Mouse (Mus musculus): ENCODE data around the gene Trim65. TPM values are rescaled to one million over a fixed set of nuclear protein-coding genes. Genes with fewer than 3 reads are reported as not detected.

Gene Trim65
- polyA plus RNA-seq, 1 experiment from 2014 or later, result 6.5 TPM

DNA sequence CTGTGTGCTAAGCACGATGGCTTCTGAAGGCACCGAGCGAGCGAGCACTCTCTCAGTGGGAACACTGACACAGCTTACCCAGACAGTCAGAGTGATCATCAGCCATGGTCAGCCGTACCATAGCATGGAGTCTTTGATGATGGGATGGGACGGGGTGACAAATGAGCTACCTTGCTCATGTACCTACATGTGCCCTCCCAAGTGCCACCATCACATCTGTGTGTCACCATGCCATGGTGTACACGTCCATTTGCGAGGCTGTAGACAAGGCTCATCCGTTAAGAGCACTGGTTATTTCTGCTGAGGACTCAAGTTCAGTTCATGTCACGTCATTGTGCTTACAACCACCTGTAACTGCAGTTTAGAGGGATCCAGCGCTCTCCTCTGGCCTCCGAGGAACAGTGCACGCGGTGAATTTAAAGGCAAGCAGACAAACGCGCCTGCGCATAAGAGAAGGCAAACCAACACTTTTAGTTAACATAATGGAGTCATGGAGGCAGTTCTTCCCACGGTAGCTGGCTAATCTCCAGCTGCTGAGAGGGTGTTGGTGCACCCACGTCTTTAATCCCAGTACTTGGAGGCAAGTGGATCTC lies 19.2 kb downstream of the Trim65 start:
- Histone ChIP-seq H3K27me3 (ENCODE audit: control insufficient read depth, insufficient read depth, low read length) (no peaks in the 10 kb centered on the region), H3K4me1 (ENCODE audit: control insufficient read depth, insufficient read depth, low read length) (peaks cover 19% of the 10 kb centered on the region), H3K36me3 (ENCODE audit: control insufficient read depth, insufficient read depth) (0 out of 2 replicates have a peak, but pooled peaks cover 3% of the 10 kb centered on the region), H3K27ac (ENCODE audit: low read length) (no peak overlapping the region), H3K4me3 (ENCODE audit: low read length) (no peak overlapping the region), H3K4me2 (ENCODE audit: low read depth, low read length) (no peak overlapping the region), H3K9me3 (replicated peaks; ENCODE audit: control insufficient read depth, low read length) (no peaks in the 10 kb centered on the region), H3K9ac (ENCODE audit: low read length) (no peak overlapping the region)
- no peak for ATAC-seq (replicated peaks; ENCODE audit: extremely low read depth, insufficient read depth, low FRiP score)
- 86% methylated on average over 19 of the region's 19 CpGs for WGBS

DNA sequence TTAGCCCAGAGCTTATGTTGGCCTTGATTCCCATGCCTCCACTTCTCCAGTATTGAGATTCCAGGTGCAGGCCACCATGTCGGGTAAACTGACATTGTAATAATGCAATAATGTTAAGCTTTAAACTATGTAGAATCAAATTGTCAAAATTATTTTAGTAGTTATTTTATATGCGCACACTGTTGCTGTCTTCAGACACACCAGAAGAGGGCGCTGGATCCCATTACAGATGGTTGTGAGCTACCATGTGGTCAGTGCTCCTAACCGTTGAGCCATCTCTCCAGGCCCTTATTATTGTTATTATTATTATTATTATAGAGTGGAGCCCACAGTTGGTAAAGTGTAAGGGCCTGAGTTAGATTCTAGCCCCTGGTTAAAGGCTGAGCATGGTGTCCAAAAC lies 19.9 kb downstream of the Trim65 start:
- ATAC-seq (replicated peaks; ENCODE audit: extremely low read depth, insufficient read depth, low FRiP score), result no peak
- WGBS, result 85% methylated on average over 4 of the region's 4 CpGs
- H3K4me1 ChIP-seq (ENCODE audit: control insufficient read depth, insufficient read depth, low read length), result peaks cover 25% of the 10 kb centered on the region
- no peaks in the 10 kb centered on the region for H3K27me3 ChIP-seq (ENCODE audit: control insufficient read depth, insufficient read depth, low read length)
- peak overlapping the region; percentile 84 for H3K27ac ChIP-seq (ENCODE audit: low read length)
- H3K4me2 ChIP-seq (ENCODE audit: low read depth, low read length), result peak overlapping the region; percentile 72
- peak overlapping the region; percentile 84 for H3K4me3 ChIP-seq (ENCODE audit: low read length)
- peak overlapping the region; percentile 28; the same call in 1 of the 2 replicates for H3K9ac ChIP-seq (ENCODE audit: low read length)
- H3K9me3 ChIP-seq (replicated peaks; ENCODE audit: control insufficient read depth, low read length), result no peaks in the 10 kb centered on the region
- H3K36me3 ChIP-seq (ENCODE audit: control insufficient read depth, insufficient read depth), result 0 out of 2 replicates have a peak, but pooled peaks cover 6% of the 10 kb centered on the region

DNA sequence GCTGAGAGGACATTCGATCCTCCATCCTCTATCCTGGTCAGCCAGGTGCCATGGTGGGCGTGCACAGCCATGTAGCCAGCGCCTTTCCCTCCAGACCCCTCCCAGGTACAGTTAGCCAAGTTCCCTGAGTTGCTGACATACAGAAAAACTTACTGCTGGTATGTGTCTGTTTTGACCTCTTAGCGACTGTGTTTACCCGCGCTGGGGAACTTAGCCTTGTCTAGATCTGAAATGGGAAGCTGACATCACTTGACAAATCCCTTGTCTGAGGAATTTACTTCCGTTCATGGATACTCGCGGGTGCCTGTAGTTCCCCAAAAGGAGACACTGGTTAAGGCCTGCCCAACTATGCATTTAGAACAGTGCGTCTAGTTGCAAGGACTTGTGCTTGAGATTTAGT lies 20.4 kb downstream of the Trim65 start:
- H3K9ac ChIP-seq (ENCODE audit: low read length), result peak overlapping the region; percentile 95
- WGBS, result 9% methylated on average over 10 of the region's 10 CpGs
- H3K9me3 ChIP-seq (replicated peaks; ENCODE audit: control insufficient read depth, low read length), result no peaks in the 10 kb centered on the region
- peaks cover 28% of the 10 kb centered on the region for H3K4me1 ChIP-seq (ENCODE audit: control insufficient read depth, insufficient read depth, low read length)
- H3K4me3 ChIP-seq (ENCODE audit: low read length), result peak overlapping the region; percentile 84
- peak; percentile 24 for ATAC-seq (replicated peaks; ENCODE audit: extremely low read depth, insufficient read depth, low FRiP score)
- peak overlapping the region; percentile 72 for H3K4me2 ChIP-seq (ENCODE audit: low read depth, low read length)
- H3K27ac ChIP-seq (ENCODE audit: low read length), result peak overlapping the region; percentile 84
- peaks cover 10% of the 10 kb centered on the region for H3K36me3 ChIP-seq (ENCODE audit: control insufficient read depth, insufficient read depth)
- no peaks in the 10 kb centered on the region for H3K27me3 ChIP-seq (ENCODE audit: control insufficient read depth, insufficient read depth, low read length)

DNA sequence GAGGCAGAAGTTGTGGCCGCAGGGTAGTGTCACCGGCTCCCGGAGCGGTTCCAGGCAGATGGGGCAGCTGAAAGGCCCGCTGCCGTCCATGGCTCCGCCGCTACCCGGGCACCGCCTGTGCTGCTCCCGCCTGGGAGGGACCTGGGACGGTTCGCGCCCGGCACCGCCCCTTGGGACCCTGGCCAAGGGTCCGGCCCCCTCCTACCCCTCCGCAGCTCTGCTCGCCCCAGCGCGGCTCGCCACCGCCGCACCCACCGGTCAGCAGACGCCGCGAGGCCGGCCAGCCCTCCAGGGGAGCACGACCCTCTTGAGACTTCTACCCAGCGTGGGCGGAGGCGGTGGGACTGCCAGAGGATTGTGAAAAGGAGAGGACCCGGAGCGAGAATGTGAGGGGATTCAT lies 20.8 kb downstream of the Trim65 start:
- H3K27ac ChIP-seq (ENCODE audit: low read length), result peak overlapping the region; percentile 84
- peak overlapping the region; percentile 72 for H3K4me2 ChIP-seq (ENCODE audit: low read depth, low read length)
- ATAC-seq (replicated peaks; ENCODE audit: extremely low read depth, insufficient read depth, low FRiP score), result peak; percentile 91
- H3K4me3 ChIP-seq (ENCODE audit: low read length), result peak overlapping the region; percentile 84
- peaks cover 11% of the 10 kb centered on the region for H3K36me3 ChIP-seq (ENCODE audit: control insufficient read depth, insufficient read depth)
- H3K27me3 ChIP-seq (ENCODE audit: control insufficient read depth, insufficient read depth, low read length), result no peaks in the 10 kb centered on the region
- H3K4me1 ChIP-seq (ENCODE audit: control insufficient read depth, insufficient read depth, low read length), result peaks cover 29% of the 10 kb centered on the region
- under 1% methylated on average over 35 of the region's 35 CpGs for WGBS
- peak overlapping the region; percentile 95 for H3K9ac ChIP-seq (ENCODE audit: low read length)
- no peaks in the 10 kb centered on the region for H3K9me3 ChIP-seq (replicated peaks; ENCODE audit: control insufficient read depth, low read length)

DNA sequence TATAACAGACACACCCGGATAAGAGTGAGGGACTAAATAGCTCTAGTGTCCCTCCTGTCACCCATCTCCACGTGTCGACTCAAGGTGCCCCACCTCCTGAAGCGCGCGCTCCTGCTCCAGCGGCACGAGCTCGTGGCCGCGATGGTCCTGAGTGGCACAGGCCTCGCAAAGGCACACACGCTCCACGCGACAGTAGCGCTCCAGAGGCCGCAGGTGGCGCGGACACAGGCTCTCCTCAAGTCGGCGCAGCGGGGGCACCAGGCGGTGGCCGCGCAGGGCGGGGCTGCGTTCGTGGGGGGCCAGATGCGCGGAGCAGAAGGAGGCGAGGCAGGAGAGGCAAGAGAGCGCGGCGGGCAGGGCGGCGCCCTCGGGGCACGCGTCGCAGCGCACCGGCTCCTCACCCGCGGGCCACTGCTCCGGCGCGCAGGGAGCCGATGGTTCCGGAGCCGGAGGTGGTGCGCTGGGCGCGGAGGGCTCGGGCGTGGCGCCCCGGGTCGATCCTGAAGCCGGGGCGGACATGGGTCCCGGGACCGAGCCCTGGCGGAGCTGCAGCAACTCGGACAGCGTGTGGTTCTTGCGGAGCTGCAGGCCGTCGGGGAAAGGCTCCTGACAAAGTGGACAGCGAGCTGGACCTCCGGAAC lies 21.4 kb downstream of the Trim65 start:
- peaks cover 11% of the 10 kb centered on the region for H3K36me3 ChIP-seq (ENCODE audit: control insufficient read depth, insufficient read depth)
- under 1% methylated on average over 70 of the region's 70 CpGs for WGBS
- peak overlapping the region; percentile 84 for H3K4me3 ChIP-seq (ENCODE audit: low read length)
- peak; percentile 34; the same call in 1 of the 2 replicates for ATAC-seq (replicated peaks; ENCODE audit: extremely low read depth, insufficient read depth, low FRiP score)
- H3K9me3 ChIP-seq (replicated peaks; ENCODE audit: control insufficient read depth, low read length), result no peaks in the 10 kb centered on the region
- H3K4me2 ChIP-seq (ENCODE audit: low read depth, low read length), result peak overlapping the region; percentile 72
- peaks cover 35% of the 10 kb centered on the region for H3K4me1 ChIP-seq (ENCODE audit: control insufficient read depth, insufficient read depth, low read length)
- peak overlapping the region; percentile 84 for H3K27ac ChIP-seq (ENCODE audit: low read length)
- H3K27me3 ChIP-seq (ENCODE audit: control insufficient read depth, insufficient read depth, low read length), result no peaks in the 10 kb centered on the region
- H3K9ac ChIP-seq (ENCODE audit: low read length), result peak overlapping the region; percentile 95

DNA sequence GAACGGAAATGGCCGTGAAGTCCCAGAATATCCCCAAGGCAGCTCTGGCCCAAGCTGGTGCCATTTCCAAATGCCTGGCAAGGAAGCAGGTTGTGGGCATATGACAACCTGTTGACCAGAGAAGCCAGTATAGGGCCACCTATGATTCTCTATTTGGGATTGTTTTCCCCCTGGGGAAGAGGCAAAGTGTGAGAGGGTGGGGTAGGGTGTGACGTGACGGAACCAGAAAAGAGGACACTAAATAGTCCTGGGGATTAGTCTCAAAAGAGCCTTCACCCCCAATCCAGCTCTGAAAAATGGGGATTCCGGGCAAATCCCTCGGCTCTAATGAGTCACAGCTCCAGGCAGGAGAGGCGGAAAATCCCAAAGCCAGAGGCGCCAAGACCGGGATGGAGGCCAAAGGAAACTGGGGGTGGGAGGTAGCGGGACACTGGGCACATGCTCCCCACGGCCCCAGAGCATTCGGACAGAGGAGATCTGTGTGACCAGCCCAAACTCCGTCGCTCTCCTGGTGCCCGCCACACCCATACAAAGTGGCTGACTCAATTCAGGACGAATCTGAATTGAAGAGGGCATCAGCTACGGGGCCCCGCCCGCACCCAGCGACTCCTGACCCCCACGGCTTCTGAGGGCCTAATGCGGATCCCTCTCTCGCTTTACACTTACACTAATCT lies 22.3 kb downstream of the Trim65 start:
- peak overlapping the region; percentile 84 for H3K27ac ChIP-seq (ENCODE audit: low read length)
- H3K4me1 ChIP-seq (ENCODE audit: control insufficient read depth, insufficient read depth, low read length), result peaks cover 43% of the 10 kb centered on the region
- H3K4me3 ChIP-seq (ENCODE audit: low read length), result peak overlapping the region; percentile 84
- H3K9me3 ChIP-seq (replicated peaks; ENCODE audit: control insufficient read depth, low read length), result no peaks in the 10 kb centered on the region
- ATAC-seq (replicated peaks; ENCODE audit: extremely low read depth, insufficient read depth, low FRiP score), result no peak
- peak overlapping the region; percentile 95 for H3K9ac ChIP-seq (ENCODE audit: low read length)
- no peaks in the 10 kb centered on the region for H3K27me3 ChIP-seq (ENCODE audit: control insufficient read depth, insufficient read depth, low read length)
- peak overlapping the region; percentile 72 for H3K4me2 ChIP-seq (ENCODE audit: low read depth, low read length)
- H3K36me3 ChIP-seq (ENCODE audit: control insufficient read depth, insufficient read depth), result peaks cover 11% of the 10 kb centered on the region
- WGBS, result 7% methylated on average over 23 of the region's 23 CpGs

DNA sequence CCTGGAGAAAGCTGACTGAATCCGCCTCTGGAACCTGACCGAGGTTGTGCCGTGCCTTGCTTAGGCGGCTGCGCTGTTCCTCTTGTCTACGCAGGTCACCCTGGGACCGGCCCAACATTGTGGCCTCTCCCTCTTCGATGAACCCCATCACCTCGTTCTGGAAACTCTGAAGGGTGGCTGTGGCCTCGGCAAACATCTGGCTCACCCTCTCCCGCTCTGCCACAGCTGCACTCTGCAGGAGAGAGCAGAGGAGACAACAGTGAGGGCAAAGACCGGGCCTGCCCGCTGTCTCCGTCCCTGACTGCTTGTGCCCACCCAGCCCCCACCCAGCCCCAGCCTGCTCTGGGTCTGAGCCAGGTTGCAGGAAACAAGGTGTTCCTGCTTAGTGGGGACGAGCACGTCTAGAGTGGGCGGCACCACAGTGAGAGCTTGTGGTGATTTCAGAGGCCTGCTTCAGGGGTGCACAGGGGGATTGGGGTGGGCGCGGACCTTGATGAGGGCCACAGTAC lies 23.1 kb downstream of the Trim65 start:
- Histone ChIP-seq H3K27me3 (ENCODE audit: control insufficient read depth, insufficient read depth, low read length) (no peaks in the 10 kb centered on the region), H3K4me3 (ENCODE audit: low read length) (peak overlapping the region; percentile 84), H3K9me3 (replicated peaks; ENCODE audit: control insufficient read depth, low read length) (no peaks in the 10 kb centered on the region), H3K4me2 (ENCODE audit: low read depth, low read length) (peak overlapping the region; percentile 72), H3K36me3 (ENCODE audit: control insufficient read depth, insufficient read depth) (peaks cover 11% of the 10 kb centered on the region), H3K27ac (ENCODE audit: low read length) (peak overlapping the region; percentile 84), H3K9ac (ENCODE audit: low read length) (peak overlapping the region; percentile 95), H3K4me1 (ENCODE audit: control insufficient read depth, insufficient read depth, low read length) (peaks cover 51% of the 10 kb centered on the region)
- ATAC-seq (replicated peaks; ENCODE audit: extremely low read depth, insufficient read depth, low FRiP score), result no peak
- WGBS, result 38% methylated on average over 19 of the region's 19 CpGs

DNA sequence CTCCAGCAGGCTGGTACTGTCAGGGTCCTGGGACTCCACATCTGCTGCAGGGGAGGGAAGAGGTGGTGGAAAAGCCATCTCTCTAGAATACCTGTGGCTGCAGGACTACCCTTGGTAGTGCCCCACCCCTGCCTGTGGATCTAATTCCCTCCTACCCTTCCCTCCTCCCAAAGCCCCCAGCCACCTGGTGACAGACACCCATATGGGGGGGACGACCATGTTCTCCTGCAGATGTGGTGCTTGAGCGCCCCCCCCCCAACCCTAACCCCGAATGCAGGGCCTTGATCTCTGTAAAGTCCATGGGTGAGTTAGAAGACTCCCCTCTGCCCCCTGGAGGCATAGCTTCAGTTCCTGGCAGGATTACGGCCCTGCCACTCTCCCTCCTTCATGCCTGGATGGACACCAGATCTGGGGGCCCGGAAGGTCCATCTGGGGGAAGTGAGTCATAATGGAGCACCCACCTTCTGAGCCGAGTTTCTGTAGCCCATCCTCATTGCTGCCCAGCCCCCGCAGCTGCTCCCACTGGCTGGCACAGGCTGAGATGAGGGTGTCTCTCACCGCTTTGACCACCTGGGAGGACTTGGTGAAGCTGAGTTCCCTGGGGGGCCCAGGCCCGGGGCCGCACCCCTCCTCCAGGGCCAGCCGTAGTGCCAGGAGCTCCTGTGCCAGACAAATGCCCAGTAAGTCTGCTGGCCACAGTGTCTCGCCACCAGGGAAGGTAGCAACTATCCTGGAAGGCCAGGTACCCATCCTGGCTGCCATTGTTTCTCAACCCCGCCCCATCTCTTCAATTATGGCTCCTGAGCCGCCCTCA lies 23.8 kb downstream of the Trim65 start:
- 50% methylated on average over 13 of the region's 14 CpGs for WGBS
- no peaks in the 10 kb centered on the region for H3K27me3 ChIP-seq (ENCODE audit: control insufficient read depth, insufficient read depth, low read length)
- peak overlapping the region; percentile 84 for H3K4me3 ChIP-seq (ENCODE audit: low read length)
- H3K9ac ChIP-seq (ENCODE audit: low read length), result peak overlapping the region; percentile 95
- H3K4me2 ChIP-seq (ENCODE audit: low read depth, low read length), result peak overlapping the region; percentile 72
- peaks cover 11% of the 10 kb centered on the region for H3K36me3 ChIP-seq (ENCODE audit: control insufficient read depth, insufficient read depth)
- ATAC-seq (replicated peaks; ENCODE audit: extremely low read depth, insufficient read depth, low FRiP score), result no peak
- no peaks in the 10 kb centered on the region for H3K9me3 ChIP-seq (replicated peaks; ENCODE audit: control insufficient read depth, low read length)
- peaks cover 55% of the 10 kb centered on the region for H3K4me1 ChIP-seq (ENCODE audit: control insufficient read depth, insufficient read depth, low read length)
- H3K27ac ChIP-seq (ENCODE audit: low read length), result peak overlapping the region; percentile 84
